8 mouse cellular contexts compared by ENCODE assay signal in the genomic region with DNA sequence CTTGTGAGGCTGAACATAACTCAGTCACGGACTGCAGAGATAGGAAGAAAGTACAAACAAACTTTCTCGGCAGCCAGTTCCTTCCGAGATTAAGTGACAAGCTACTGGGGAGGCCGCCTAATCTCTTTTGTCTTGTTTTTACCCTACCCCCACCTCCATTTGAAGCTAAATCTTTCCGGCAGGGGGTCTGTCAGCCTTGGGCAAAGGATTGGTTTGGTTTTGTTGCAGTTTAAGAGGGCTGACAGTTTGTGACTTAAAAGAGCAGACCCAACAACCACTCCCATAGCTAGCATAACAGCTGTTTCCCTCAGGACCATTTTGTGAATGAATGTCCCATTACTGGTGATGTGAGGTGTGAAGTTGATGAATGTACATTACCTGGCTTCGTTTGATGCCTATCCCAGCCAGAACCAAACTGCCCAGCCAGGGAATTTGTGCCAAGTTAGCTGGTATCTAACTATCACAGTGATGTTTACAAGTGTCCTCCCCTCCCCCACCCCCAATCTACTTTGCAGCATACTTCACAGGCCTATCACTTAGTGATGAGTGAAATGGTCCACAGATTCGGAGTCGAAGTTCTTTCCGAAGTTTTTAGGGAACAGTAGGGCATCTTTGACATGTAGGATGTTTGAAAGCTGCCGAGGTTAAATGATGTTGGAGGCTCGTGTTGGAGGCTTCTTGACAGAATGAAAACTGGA. TPM values are rescaled to one million over a fixed set of nuclear protein-coding genes. Genes with fewer than 3 reads are reported as not detected.
DNase-seq lines count a peak whose midpoint lies in the region; ATAC-seq and TF ChIP-seq lines count a peak whose summit lies in the region.

No protein-coding gene starts in this region.

- TF ChIP-seq EP300 in heart, postnatal 0 days (IDR thresholded peaks at IDR 0.05; ENCODE audit: low read depth): no peak

- intact Hi-C loops in heart, postnatal 25 days (cut with DNase I): no loop called here

- peaks cover 8% of the 10 kb centered on the region; the same call in 1 of the 2 replicates for H3K4me1 ChIP-seq in heart, postnatal 0 days (ENCODE audit: control insufficient read depth, insufficient read depth)
- H3K4me1 ChIP-seq in embryonic facial prominence, embryonic 12.5 days: peaks cover 10% of the 10 kb centered on the region; the same call in 1 of the 2 replicates
- peaks cover 15% of the 10 kb centered on the region for H3K4me1 ChIP-seq in limb, embryonic 10.5 days

- H3K27ac ChIP-seq in heart, postnatal 0 days (ENCODE audit: low read depth): no peak overlapping the region
- no peak overlapping the region for H3K27ac ChIP-seq in embryonic facial prominence, embryonic 12.5 days
- H3K27ac ChIP-seq in limb, embryonic 10.5 days: no peak overlapping the region; the same call in 1 of the 2 replicates

- peak overlapping the region; percentile 15 for H3K9ac ChIP-seq in heart, postnatal 0 days (replicated peaks; ENCODE audit: low read depth, low read length)
- H3K9ac ChIP-seq in embryonic facial prominence, embryonic 12.5 days: 0 out of 2 replicates have a peak overlapping the region, but pooled peaks have one; percentile 26

- no peaks in the 10 kb centered on the region for H3K9me3 ChIP-seq in heart, postnatal 0 days (replicated peaks; ENCODE audit: control insufficient read depth, low read length)
- H3K9me3 ChIP-seq in embryonic facial prominence, embryonic 12.5 days: no peaks in the 10 kb centered on the region
- no peaks in the 10 kb centered on the region for H3K9me3 ChIP-seq in limb, embryonic 10.5 days (replicated peaks)

- no peak for TF ChIP-seq CTCF in heart, postnatal 0 days (IDR thresholded peaks at IDR 0.05; ENCODE audit: low read depth)

- DNase-seq in heart, postnatal 0 days (ENCODE audit: low spot score): no peak
- DNase-seq in heart, postnatal 25 days (ENCODE audit: low spot score): no peak
- no peak for DNase-seq in limb, embryonic 10.5 days (ENCODE audit: low spot score)
- DNase-seq in neural tube, embryonic 10.5 days (ENCODE audit: extremely low spot score, low spot score): peak; percentile 25
- no peak for DNase-seq in thymus, adult 18-20 months
- DNase-seq in right cerebral cortex, adult 18-20 months: no peak
- DNase-seq in c-Kit-positive CD71-positive TER-119-positive erythroid progenitor cells, embryonic 14.5 days (ENCODE audit: low spot score): no peak

- peak overlapping the region; percentile 38 for H3K4me3 ChIP-seq in heart, postnatal 0 days (ENCODE audit: low read depth, low read length)
- peak overlapping the region; percentile 33 for H3K4me3 ChIP-seq in embryonic facial prominence, embryonic 12.5 days
- H3K4me3 ChIP-seq in limb, embryonic 10.5 days: peak overlapping the region; percentile 47

- no peaks in the 10 kb centered on the region for H3K27me3 ChIP-seq in heart, postnatal 0 days (ENCODE audit: control insufficient read depth, insufficient read depth, low read length)
- no peaks in the 10 kb centered on the region for H3K27me3 ChIP-seq in embryonic facial prominence, embryonic 12.5 days
- H3K27me3 ChIP-seq in limb, embryonic 10.5 days (ENCODE audit: low read depth, poor library complexity, severe bottlenecking): 0 out of 2 replicates have a peak, but pooled peaks cover 3% of the 10 kb centered on the region

- H3K4me2 ChIP-seq in heart, postnatal 0 days (ENCODE audit: low read depth, low read length): peak overlapping the region; percentile 58
- H3K4me2 ChIP-seq in embryonic facial prominence, embryonic 12.5 days (replicated peaks): peak overlapping the region; percentile 59

- H3K36me3 ChIP-seq in heart, postnatal 0 days (replicated peaks; ENCODE audit: control insufficient read depth, insufficient read depth, low read length): no peaks in the 10 kb centered on the region
- no peaks in the 10 kb centered on the region for H3K36me3 ChIP-seq in embryonic facial prominence, embryonic 12.5 days
- H3K36me3 ChIP-seq in limb, embryonic 10.5 days: no peaks in the 10 kb centered on the region

- ATAC-seq in heart, postnatal 0 days (ENCODE audit: insufficient read depth, low read depth): no peak
- 0 out of 2 replicates have a peak, but pooled peaks have one; percentile 17 for ATAC-seq in embryonic facial prominence, embryonic 12.5 days (ENCODE audit: insufficient number of reproducible peaks, insufficient read depth, low FRiP score, low TSS enrichment)

- WGBS in heart, postnatal 0 days: 13% methylated on average over 11 of the region's 11 CpGs
- WGBS in embryonic facial prominence, embryonic 12.5 days: 15% methylated on average over 11 of the region's 11 CpGs
- 14% methylated on average over 11 of the region's 11 CpGs for WGBS in limb, embryonic 10.5 days

RNA-seq across cellular contexts. Expression of gene Gm9195, which starts 15.2 kb away (rescaled TPM):
- total RNA-seq in heart, postnatal 0 days (2014; rRNA removed; ENCODE audit: low replicate concordance): not detected in 2 replicates
- not detected in 2 replicates for polyA plus RNA-seq in heart, postnatal 0 days (2015; fragmentation: Nextera tagmentation; extraction: Ambion mirVana)
- total RNA-seq in heart, postnatal 25 days (2021): not detected
- not detected in 2 replicates for polyA plus RNA-seq in embryonic facial prominence, embryonic 12.5 days (2016; fragmentation: Nextera tagmentation; extraction: Ambion mirVana)
- not detected in 2 replicates for polyA plus RNA-seq in limb, embryonic 10.5 days (2016; fragmentation: Nextera tagmentation; extraction: Ambion mirVana)
